Comparison of ENCODE assay signal across 14 mouse cellular contexts in genomic region chr16:13239039-13239438, GRCm38 (mm10).
"Had no signal": no experiment of that assay in that cellular context is flagged by ENCODE, and none has a peak within 500 bp of the region (broad histone marks: within the 10 kb centered on the region; RNA-seq: fewer than 3 reads in every experiment).

No protein-coding gene starts in this region.

- H3K27ac ChIP-seq: layer of hippocampus, adult 2 months; limb, embryonic 13.5 days; liver, embryonic 13.5 days; midbrain, embryonic 15.5 days; neural tube, embryonic 12.5 days; stomach, postnatal 0 days had no signal

- H3K9me3 ChIP-seq: limb, embryonic 13.5 days; liver, embryonic 13.5 days; midbrain, embryonic 15.5 days; neural tube, embryonic 12.5 days had no signal

- H3K4me1 ChIP-seq: limb, embryonic 13.5 days; liver, embryonic 13.5 days; midbrain, embryonic 15.5 days; neural tube, embryonic 12.5 days had no signal

- H3K4me2 ChIP-seq: limb, embryonic 13.5 days; liver, embryonic 13.5 days; midbrain, embryonic 11.5 days; midbrain, embryonic 15.5 days; neural tube, embryonic 12.5 days had no signal

- DNase-seq: kidney, adult 18-20 months; kidney, postnatal 10 days; kidney, postnatal 4 days; left cerebral cortex, postnatal 4 days; liver, embryonic 13.5 days; lung, adult 2 months; thymus, postnatal 25 days had no signal

- H3K9ac ChIP-seq: limb, embryonic 13.5 days; liver, embryonic 13.5 days; midbrain, embryonic 15.5 days; neural tube, embryonic 12.5 days had no signal

- ATAC-seq: midbrain, embryonic 15.5 days had no signal

- H3K36me3 ChIP-seq: limb, embryonic 13.5 days; liver, embryonic 13.5 days; midbrain, embryonic 15.5 days; neural tube, embryonic 12.5 days had no signal

- H3K27me3 ChIP-seq: limb, embryonic 13.5 days; liver, embryonic 13.5 days; midbrain, embryonic 15.5 days; neural tube, embryonic 12.5 days had no signal

- H3K4me3 ChIP-seq: layer of hippocampus, adult 2 months; limb, embryonic 13.5 days; liver, embryonic 13.5 days; megakaryocyte, embryonic 14.5 days; midbrain, embryonic 15.5 days; neural tube, embryonic 12.5 days had no signal
